Mouse (Mus musculus) cortical plate, adult 2 months (tissue): ENCODE results near the gene Spsb3. TPM values are rescaled to one million over a fixed set of nuclear protein-coding genes. Genes with fewer than 3 reads are reported as not detected.
A peak's percentile ranks its signal among the peaks of the same experiment; 100 is the strongest.

Experiments used
- H3K27ac ChIP-seq: fragments of 200-500 bp; 2 replicates; pipeline ENCODE4 v1.5.1; 2012; ENCODE audit warnings: low read length, control low read depth, inconsistent platforms; ENCODE audit not compliant: insufficient read depth
- H3K4me1 ChIP-seq: fragments of 200-500 bp; 2 replicates; pipeline ENCODE4 v1.6.1; 2011; ENCODE audit warnings: low read length; ENCODE audit not compliant: control insufficient read depth, insufficient read depth
- H3K4me3 ChIP-seq: fragments of 200-500 bp; 2 replicates; pipeline ENCODE4 v1.5.1; 2011; ENCODE audit warnings: mild to moderate bottlenecking, low read length, control low read depth; ENCODE audit not compliant: insufficient read depth
- CTCF ChIP-seq: fragments of 200-500 bp; IDR thresholded peaks from 2 replicates; pipeline ENCODE4 v1.5.1; 2011; ENCODE audit warnings: mild to moderate bottlenecking, control low read depth, low read length; ENCODE audit not compliant: insufficient read depth; ENCODE audit errors: extremely low read depth
- POLR2A ChIP-seq: fragments of 200-500 bp; IDR thresholded peaks from 2 replicates; pipeline ENCODE4 v1.6.1; 2011; ENCODE audit warnings: mild to moderate bottlenecking, low read length, control low read depth; ENCODE audit not compliant: insufficient read depth; ENCODE audit errors: extremely low read depth
- polyA plus RNA-seq: library from polyadenylated mRNA; depleted of rRNA; stranded (reverse); fragments of >200 nt; gene quantifications from 2 replicates; pipeline ENCODE4 v1.2.3, GENCODE M21; 2012; rRNA removed

Gene Spsb3
- polyA plus RNA-seq, 1 experiment: 92.7 TPM

GRCm38 (mm10) chr17:24934926-24935325 lies 48.5 kb downstream of the Spsb3 start:
- TF ChIP-seq POLR2A (no peak), CTCF (no peak)
- Histone ChIP-seq H3K4me3 (peak overlapping the region; percentile 96), H3K27ac (no peak overlapping the region), H3K4me1 (peaks cover 11% of the 10 kb centered on the region)

- Histone ChIP-seq H3K4me3 (peak overlapping the region; percentile 96), H3K27ac (no peak overlapping the region), H3K4me1 (peaks cover 11% of the 10 kb centered on the region)
- TF ChIP-seq CTCF (no peak), POLR2A (no peak)
These were observed 49.2 kb downstream of the Spsb3 start for GRCm38 (mm10) chr17:24935666-24936065.

DNA sequence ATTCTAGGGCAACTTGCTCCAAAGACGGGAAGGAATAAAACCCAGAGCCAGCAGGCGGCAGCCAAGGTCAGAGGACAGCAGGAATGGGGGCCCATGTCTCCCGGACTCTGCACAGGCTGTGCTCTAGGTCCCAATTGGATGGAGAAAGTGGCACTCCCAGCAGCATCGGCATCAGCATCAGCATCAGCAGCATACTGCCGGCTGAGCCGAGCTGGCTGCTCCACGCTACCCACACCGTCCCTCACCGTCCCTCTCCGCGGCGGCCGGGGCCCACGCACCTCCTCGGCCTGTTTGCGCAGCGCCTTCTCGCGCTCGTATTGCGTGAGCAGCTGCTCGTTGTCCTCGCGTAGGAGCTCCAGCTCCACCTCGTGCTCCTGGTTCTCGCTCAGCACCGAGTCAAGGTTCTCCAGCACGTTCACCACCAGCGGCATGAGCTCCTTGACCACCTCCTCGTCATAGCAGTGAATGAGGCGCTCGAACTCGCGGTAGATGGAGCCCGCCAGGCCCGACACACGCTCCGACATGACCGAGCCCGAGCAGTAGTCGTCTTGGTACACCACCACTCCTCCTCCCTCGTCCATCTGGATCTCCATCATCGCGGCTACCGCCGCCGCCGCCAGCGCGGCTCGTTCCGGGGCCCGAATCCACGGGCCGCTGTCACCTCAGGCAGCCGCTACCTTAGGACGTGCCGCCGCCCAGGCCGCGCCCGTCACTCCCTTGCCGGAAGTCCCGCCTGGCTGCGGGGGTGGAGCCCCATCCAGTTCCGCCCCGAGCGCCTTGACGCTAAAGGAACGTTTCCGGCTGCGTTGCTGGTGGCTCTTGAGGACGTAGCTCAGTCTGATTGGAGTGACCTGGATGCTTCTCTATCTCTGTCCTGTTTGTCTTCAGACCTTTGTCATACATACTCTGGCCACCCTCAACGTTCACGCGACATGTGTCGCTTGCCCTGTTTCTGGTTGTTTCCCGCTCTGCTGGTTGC lies 50.1 kb downstream of the Spsb3 start, which contains the start of gene Mapk8ip3:
Gene Mapk8ip3, minus strand, starts transcription at position 719 of the 979 bp plus-strand sequence.
- TF ChIP-seq CTCF (no peak), POLR2A (peak; percentile 96)
- peak within 1 kb of the TSS; percentile 72 for H3K27ac ChIP-seq
- H3K4me1 ChIP-seq: peaks cover 11% of the 10 kb centered on the region
- peak within 1 kb of the TSS; percentile 96 for H3K4me3 ChIP-seq

GRCm38 (mm10) chr17:24937266-24937665 lies 50.8 kb downstream of the Spsb3 start:
- H3K4me1 ChIP-seq: peaks cover 11% of the 10 kb centered on the region
- TF ChIP-seq CTCF (no peak), POLR2A (no peak)
- H3K4me3 ChIP-seq: peak overlapping the region; percentile 96
- peak overlapping the region; percentile 67 for H3K27ac ChIP-seq

Other genes with a start within 250 kb of the Spsb3 start
- gene Slc9a3r2, start 236.3 kb upstream of the Spsb3 start, polyA plus RNA-seq: 68.2 and 69.0 TPM in 2 replicates
- 0.34 and 0.50 TPM in 2 replicates for gene Npw, start 228.2 kb upstream of the Spsb3 start, polyA plus RNA-seq
- gene Zfp598, start 217.0 kb upstream of the Spsb3 start, polyA plus RNA-seq: 53.5 and 53.6 TPM in 2 replicates
- 177 and 184 TPM in 2 replicates for gene Syngr3, start 196.7 kb upstream of the Spsb3 start, polyA plus RNA-seq
- gene Gfer, start 190.5 kb upstream of the Spsb3 start, polyA plus RNA-seq: 21.1 and 21.5 TPM in 2 replicates
- 5.2 and 6.4 TPM in 2 replicates for gene Noxo1, start 190.4 kb upstream of the Spsb3 start, polyA plus RNA-seq
- gene Tbl3, start 179.0 kb upstream of the Spsb3 start, polyA plus RNA-seq: 53.0 and 53.7 TPM in 2 replicates
- gene Rnf151, start 168.6 kb upstream of the Spsb3 start, polyA plus RNA-seq: 0.32 and 0.33 TPM in 2 replicates
- 980 and 1,011 TPM in 2 replicates for gene Rps2, start 168.5 kb upstream of the Spsb3 start, polyA plus RNA-seq
- gene Ndufb10, start 162.2 kb upstream of the Spsb3 start, polyA plus RNA-seq: 428 and 431 TPM in 2 replicates
- gene Rpl3l, start 158.8 kb upstream of the Spsb3 start, polyA plus RNA-seq: 0.48 and 0.57 TPM in 2 replicates
- 47.3 and 53.0 TPM in 2 replicates for gene Msrb1, start 150.0 kb upstream of the Spsb3 start, polyA plus RNA-seq
- 0.29 and 0.44 TPM in 2 replicates for gene Hs3st6, start 133.7 kb upstream of the Spsb3 start, polyA plus RNA-seq
- gene Meiob, start 82.4 kb upstream of the Spsb3 start, polyA plus RNA-seq: not detected in 2 replicates
- gene Hagh, start 46.5 kb upstream of the Spsb3 start, polyA plus RNA-seq: 138 and 151 TPM in 2 replicates
- 21.8 and 25.1 TPM in 2 replicates for gene Fahd1, start 36.3 kb upstream of the Spsb3 start, polyA plus RNA-seq
- gene Igfals, start 20.6 kb upstream of the Spsb3 start, polyA plus RNA-seq: not detected in 2 replicates
- gene Nubp2, start 294 bp upstream of the Spsb3 start, polyA plus RNA-seq: 24.6 and 27.3 TPM in 2 replicates
- gene Eme2, start 8.4 kb downstream of the Spsb3 start, polyA plus RNA-seq: 62.4 and 65.0 TPM in 2 replicates
- gene Mrps34, start 8.5 kb downstream of the Spsb3 start, polyA plus RNA-seq: 115 and 117 TPM in 2 replicates
- gene Nme3, start 9.9 kb downstream of the Spsb3 start, polyA plus RNA-seq: 94.5 and 94.7 TPM in 2 replicates
- gene Mapk8ip3, start 50.3 kb downstream of the Spsb3 start, polyA plus RNA-seq: 328 and 355 TPM in 2 replicates
- 4.5 and 6.2 TPM in 2 replicates for gene Jpt2, start 74.0 kb downstream of the Spsb3 start, polyA plus RNA-seq
- 22.0 and 23.1 TPM in 2 replicates for gene Cramp1l, start 129.1 kb downstream of the Spsb3 start, polyA plus RNA-seq
- gene Ift140, start 129.4 kb downstream of the Spsb3 start, polyA plus RNA-seq: 22.2 and 22.7 TPM in 2 replicates
- gene Tmem204, start 196.9 kb downstream of the Spsb3 start, polyA plus RNA-seq: 17.8 and 19.4 TPM in 2 replicates
- 18.5 and 24.8 TPM in 2 replicates for gene Telo2, start 229.3 kb downstream of the Spsb3 start, polyA plus RNA-seq
- gene Ptx4, start 234.1 kb downstream of the Spsb3 start, polyA plus RNA-seq: 0.19 and 0.34 TPM in 2 replicates
- gene Clcn7, start 246.7 kb downstream of the Spsb3 start, polyA plus RNA-seq: 45.6 and 47.0 TPM in 2 replicates